Mouse (Mus musculus) liver (tissue): ENCODE data around the gene Esrp2.

ENCODE experiments used
- DNase-seq: peaks from one replicate; pipeline ENCODE4 v3.0.0-alpha.2; 2020; ENCODE audit warnings: mixed read lengths

Gene Esrp2

DNA sequence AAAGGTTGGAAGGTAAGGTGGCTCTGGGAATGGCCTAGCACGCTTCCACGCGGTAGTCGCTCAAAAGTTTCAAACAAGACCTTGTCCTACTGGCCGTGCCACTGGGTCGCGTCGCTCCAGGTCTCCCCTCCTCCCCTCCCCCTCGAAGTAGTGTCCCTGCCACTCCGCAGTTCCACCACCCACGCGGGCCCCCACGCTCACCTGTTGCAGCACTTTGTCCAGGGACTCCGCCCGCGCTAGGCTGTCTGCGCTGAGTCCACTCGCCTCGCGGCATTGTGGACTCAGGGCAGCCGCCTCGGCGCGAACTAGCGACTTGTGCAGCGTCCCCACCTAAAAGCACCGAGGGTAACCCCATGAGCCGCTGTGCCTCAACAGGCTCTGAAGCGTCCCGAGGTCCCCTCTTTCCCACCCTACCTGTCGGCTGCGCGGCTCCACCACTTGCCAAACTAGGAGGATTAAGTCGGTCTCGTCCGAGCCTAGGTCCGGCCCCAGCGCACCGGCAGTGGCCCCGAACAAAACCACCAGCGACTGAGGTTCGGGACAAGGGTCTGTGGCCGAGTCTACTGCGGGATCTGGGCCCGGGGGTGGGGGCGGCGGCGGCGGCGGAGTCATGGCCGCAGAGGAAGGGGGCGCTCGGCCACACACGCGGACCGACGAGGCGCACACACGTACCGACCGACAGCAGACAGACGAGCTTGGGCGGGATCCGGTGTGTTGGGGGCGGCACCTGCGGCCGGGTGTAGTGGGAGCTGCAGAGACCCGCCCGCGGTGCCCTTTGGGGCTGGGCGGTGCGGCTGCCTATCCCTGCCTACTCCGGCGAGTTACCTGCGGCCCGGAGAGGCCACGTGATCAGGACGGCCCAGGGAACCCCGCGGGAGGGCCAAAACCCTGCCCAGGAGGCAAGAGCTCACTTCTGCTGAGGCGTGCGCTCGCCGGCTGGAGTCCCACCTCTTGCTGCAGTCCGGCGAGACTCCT lies at the start of gene Esrp2:
Gene Esrp2, minus strand, starts transcription at position 819 of the 975 bp plus-strand sequence.
- DNase-seq = peak; percentile 76

DNA sequence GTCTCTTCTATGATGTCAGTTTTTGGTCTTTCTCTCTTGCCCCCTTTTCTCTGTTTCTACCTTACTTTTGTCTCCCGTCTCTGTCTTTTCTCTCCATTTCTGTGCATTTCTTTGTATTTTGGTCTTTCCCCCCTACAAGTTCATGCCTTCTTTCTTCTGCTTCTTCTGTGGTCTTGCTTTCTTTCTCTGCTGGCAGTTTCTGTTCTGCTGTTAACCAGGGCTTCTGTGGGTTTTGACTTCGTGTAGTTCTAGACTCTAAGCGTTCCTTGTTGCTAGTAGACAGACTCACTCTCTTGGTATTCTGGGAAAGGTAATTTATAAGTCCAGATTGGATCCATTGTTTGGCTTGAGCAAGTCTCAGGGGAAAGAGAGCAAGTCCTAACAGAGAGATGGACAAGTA lies 49.6 kb upstream of the Esrp2 start:
- no peak for DNase-seq

DNA sequence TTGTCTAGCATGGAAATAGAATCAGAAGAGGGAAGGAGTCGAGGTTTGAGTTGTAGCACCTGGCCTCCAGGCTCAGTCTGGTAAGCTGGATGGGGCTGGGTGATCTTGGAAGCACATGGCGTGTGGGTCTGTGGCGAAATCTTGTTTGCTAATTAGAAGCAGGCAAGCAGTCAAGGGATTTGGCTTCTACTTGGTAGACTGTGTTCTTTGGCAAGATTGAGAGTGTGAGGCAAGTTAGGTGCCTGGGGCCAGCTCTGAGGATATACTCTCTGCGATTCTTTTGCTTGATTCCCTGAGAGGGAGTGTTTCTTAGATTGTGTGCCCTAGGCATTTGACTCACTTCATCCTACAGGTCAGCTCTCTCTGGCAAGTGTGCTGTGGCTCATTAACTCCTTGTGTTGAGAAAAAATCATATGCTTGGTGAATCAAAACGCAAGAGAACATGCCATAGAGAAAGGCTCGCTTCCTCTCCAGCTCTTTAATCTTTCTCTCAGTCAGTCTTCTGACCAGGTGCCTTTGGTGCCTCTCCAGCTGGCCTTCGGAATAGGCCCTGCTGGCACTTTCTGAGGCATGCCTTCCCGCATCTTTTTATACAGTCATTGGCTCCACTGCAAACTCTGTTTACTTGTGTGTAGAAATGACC lies 49.0 kb upstream of the Esrp2 start:
- no peak for DNase-seq

DNA sequence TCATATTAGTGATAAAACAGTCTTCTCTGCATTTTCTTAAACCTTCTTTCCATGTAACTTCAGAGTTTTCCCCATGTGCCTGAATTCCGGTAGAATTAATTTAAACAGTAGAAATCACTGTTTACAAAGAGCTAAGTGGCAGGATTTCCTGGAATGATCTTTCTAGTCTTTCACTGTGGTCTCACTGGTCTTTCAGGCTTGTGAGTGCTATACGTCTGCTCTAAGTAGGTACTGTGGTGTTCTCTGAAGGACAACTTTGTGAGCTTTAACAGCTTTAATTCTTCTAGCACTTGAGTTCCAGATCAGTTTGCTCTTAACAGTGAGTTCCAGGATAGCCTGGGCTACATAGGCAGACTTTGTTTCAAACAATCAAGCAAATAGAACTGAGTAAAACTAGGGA lies 41.7 kb upstream of the Esrp2 start:
- no peak for DNase-seq

DNA sequence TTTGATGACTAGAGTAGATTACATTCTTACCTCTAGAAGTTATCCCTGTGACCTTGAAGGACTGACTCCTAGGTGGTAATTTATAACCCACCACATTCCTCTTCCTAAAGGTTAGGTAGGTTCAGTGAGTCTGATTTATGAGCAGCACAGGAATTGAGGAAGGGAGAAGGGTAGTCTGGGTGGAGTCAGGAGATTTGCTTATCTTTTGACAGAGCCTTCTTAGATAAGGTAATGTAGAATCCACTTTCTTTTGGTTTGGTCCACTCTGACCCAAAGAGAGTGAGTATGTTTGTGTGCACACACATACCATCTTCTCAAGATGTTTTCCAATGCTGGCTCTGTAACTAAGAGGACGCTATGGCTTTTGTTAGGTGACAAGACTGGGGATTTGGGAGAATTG lies 40.8 kb upstream of the Esrp2 start:
- no peak for DNase-seq

DNA sequence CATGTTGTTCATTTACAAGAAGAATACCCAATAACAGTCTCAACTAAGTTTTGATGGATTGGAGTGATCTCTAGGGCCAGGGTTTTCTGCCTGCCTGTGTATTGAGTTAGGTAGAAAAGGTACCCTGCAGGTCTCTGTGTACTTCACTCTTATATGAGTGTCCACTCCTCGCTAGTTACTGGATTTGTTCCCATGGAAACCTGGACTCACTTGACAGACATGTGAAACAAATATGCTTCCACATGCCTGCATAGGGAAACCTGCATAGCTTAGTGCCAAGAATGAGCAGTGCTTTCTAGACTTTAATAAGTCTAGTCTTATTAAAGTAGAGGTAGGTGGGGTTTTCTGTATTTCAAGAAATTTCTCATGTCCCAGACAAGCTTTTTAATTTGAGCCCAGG lies 40.1 kb upstream of the Esrp2 start:
- no peak for DNase-seq

DNA sequence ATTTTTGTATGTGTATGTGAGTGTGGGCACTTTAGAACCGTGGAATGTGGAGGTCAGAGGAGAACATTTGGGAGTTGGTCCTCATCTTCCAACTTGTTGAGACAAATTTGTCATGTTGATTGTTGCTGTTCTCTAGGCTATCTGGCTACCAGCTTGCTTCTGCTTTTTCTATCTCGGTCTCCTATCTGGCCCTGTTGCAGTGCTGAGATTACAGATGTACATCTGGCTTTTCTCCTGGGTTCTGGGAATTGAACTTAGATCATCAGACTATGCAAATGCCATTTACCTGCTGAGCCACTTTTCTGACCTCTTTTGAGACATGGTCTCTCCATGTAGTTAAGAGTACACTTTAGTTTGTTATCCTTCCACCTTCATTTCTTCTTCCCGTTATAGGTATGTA lies 36.8 kb upstream of the Esrp2 start:
- no peak for DNase-seq

DNA sequence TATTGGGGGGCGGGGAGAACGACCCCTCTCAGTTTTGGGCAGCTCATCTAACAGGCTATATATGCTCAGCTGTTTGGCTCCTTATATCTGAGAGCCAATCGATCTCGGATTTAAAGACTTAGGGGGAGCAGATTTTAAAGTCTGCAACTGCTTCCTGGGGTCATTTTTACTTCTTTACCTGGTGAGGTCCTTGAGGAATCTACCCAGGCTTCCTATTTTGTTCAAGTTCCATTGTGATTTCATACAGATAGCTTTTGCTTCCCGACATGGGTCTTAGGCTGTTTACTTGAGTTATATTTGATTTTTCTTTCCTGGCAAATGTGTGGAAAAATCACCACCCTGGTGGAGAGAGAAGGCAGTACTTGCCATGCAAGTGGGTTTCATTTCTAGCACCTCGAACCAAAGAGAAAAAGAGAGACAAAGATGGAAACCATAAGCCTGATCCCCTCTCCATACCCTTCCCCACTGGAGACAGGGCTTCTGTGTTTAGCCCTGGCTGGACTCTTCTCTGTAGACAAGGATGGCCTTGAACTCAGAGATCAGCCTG lies 33.2 kb upstream of the Esrp2 start:
- no peak for DNase-seq

DNA sequence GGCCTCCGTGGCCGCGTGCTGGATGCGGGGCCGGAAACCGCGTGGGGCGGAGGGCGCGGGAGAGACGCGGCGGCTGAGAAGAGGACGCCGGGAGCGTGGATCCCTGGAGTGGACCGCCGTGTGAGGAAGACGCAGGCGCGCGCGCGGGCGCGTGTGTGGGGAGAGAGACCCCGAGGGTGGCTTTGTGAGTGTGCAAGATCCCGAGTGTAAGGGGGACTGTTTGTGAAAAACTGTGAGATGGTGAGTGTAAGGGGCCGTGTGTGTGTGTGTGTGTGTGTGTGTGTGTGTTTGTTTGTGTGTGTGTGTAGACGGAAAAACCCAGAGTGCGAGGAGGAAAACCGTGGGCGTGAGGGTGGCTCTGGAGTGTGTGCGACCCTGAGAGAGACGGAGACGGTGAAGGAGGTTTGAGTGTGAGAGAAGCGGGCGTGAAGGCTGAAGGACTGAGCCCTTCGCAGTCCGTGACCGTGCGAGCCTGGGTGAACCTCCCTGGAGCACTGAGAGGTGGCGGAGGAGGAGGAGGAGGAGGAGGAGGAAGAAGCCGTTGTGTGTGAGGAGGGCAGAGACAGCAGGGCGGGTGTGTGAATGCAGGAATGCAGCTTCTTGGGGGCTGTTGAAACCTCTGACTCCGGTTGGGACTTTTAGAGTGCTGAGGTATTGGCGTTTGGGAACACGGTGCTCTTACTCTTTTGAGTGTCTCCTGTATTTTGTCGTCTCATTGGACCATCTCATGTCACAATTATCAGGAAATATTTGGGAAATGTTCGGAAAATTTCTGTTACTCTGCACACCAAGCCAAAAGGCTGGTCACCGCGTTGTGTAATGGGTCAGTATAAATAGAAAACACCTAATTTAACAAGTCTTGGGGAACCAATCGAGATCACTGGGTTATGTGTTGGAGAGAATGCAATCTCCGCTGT lies 32.5 kb upstream of the Esrp2 start:
- peak; percentile 66 for DNase-seq

DNA sequence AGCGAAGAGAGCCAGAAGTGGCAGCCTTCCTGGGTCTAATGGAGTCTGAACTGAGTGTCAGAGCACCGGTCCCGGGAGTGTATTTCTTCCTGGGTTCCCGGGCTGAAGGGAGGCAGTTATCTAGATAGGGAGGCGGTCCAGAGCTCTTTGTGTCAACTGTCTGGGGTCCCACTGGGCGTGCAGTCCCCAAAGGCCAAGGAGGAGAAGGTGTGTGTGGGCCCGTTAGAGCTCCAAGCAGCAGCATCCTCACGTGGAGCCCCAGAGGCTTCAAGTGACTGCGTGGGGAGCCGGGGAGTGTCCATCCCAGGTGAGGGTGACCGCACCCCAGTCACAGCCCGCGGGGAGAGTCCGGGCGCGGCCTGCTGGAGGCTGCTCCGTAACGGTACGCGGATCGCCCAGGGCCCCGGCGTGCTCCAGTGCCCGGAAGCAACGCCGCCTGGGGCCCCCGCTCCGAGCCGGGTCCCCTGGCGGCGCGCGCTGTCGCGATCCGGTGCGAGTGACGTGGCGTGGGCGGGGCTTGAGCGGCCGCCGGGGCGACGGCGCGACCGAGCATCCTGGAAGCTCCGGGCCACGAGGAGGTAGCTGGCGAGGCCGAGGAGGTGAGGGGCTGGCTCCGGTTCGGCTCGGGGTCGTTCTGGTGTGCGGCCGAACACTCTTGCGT lies 31.7 kb upstream of the Esrp2 start, which contains the start of gene Slc7a6:
Gene Slc7a6, plus strand, starts transcription at position 502 of the 661 bp plus-strand sequence.
- DNase-seq = peak; percentile 88

DNA sequence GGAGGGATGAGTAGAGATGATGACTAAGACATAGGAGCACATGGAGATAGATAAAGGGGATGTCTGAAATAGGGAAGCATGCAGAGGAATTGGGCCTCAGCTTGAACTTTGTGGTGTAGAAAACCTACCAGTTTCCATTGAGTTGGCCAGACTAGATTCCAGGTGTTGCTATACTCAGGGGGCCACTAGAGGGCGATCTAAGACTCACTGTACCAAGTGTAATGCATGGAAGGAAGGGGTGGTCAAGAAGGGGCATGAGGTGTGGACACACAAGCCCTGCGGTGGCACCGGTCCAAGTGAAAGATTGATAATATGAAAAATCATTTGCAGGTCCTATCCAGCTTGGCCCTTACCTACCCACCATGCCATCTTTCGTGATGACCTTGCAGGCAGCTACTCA lies 28.7 kb upstream of the Esrp2 start:
- peak; percentile 75 for DNase-seq

DNA sequence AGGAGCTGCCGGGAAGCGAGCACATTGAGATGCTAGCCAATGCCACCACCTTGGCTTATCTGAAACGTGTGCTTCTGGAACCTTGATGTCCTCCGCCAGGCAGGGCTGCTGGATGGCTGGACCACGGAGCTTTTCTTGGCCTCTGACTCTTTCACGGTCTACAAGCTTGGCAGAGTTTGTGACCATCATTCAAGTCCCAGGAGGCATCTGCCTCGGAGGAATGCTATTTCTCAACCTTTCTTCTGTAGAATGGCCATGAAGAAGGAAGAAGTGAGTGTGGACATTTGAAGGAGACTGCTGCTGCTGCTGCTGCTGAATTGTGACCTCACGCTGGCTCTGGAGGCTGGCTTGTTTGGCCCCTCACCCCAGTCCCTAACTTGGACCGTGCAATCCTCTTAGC lies 26.5 kb upstream of the Esrp2 start:
- DNase-seq = no peak

DNA sequence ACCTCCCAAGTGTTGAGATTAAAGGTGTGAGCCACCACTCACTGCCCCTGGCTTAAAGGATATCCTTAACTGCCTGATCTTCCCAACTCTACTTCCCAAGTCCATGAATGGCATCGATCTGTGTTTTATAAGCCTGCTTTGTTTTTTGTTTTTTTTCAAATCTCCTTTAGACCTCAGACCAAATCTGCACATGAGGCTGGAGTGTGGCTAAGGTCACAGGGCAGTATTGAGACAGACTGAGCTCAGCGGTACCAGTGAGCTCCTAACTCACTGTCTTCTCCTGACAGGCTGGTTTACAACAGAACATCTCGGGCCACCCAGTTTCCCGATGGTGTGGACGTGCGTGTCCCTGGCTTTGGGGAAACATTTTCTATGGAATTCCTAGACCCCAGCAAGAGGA lies 23.1 kb upstream of the Esrp2 start:
- DNase-seq = no peak

DNA sequence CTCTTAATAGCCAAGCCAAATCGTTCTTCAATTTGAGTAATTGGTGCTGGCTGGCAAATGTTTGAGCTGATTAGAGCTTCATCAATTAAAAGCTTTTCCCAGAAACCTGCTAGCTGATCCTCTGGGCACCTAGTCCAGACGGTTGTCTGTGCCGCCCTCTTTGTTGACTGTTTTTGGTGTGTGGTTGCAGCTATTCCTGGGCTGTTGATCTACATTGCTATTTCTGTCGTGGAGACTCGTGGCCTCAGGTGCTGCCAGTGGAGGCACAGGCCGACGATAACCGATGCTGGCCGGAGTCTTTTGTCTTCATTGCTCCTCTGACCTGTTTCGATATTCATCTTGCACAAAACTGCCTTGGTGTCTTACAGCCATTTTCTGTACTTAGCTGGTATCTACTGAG lies 21.6 kb upstream of the Esrp2 start:
- no peak for DNase-seq

DNA sequence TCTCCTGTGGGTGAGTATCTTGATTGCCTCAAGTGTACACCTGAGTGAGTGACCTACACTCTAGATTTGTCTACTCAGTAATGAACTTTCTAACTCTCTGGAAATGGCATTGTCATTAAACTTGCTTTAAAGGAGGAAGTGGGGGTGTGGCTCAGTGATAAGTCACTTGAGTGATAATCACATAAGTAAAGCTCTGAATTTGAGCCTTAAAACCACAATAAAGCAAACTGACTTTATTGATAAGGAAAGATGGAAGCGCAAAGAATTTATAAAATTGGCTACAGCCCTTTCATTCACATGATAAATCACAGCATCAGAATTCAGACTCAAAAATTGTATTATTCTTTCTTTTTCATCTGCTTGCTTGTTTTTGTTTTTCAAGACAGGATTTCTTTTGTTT lies 20.6 kb upstream of the Esrp2 start:
- DNase-seq = no peak

DNA sequence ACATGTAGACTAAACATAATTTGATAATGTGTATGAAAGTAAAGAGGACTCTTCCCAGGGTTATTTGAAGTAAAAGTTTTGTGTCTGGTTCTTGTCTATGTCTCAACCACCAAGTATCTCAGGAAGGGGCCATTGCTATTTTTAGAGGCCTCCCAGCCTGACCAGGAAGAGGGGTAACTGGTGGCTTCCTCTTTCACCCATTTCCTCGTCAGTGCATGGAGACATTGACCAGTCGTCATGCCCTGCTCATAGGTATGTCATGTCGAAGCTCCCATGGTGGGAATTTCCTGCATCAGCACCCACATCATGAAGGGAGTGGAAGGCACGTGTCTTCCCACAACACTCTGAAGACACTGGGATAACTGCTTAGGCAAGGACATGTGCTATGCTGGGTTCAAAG lies 16.1 kb upstream of the Esrp2 start:
- no peak for DNase-seq

DNA sequence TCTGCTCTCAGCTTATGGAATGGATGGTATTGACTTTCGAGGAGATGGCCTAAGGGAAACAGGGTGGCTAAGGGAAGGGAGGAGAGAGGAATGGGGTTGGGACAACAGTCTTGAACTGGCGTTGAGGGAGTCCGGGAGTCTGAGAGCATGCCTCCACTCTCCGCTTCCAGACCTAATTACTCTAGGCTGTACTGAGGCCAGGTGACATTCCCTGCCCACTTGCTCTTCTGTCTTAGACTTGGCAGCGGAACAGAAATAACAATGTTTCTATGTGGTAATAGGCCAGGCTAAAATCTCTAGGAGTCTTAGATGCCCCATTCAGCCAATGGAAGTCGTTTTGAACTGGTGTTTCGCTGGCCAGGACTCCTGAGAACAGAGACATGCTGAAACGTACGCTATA lies 14.3 kb upstream of the Esrp2 start:
- no peak for DNase-seq

DNA sequence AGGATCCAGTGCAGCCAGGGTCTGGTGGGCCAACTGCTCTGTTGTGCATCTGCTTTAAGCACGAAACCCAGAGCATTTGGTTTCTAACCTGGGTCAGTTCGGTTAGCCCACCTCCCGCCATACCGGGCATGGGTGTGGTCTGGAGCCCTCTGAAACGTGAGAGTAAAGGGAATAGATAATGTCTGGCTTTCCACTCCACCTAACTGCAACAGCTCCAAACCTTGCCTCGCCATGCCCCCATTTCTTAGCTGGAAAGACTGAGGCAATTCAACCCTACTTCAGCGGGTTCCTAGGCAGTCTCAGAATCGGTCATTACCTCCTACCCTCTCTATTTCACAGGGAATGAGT lies 13.9 kb upstream of the Esrp2 start:
- peak; percentile 46 for DNase-seq

DNA sequence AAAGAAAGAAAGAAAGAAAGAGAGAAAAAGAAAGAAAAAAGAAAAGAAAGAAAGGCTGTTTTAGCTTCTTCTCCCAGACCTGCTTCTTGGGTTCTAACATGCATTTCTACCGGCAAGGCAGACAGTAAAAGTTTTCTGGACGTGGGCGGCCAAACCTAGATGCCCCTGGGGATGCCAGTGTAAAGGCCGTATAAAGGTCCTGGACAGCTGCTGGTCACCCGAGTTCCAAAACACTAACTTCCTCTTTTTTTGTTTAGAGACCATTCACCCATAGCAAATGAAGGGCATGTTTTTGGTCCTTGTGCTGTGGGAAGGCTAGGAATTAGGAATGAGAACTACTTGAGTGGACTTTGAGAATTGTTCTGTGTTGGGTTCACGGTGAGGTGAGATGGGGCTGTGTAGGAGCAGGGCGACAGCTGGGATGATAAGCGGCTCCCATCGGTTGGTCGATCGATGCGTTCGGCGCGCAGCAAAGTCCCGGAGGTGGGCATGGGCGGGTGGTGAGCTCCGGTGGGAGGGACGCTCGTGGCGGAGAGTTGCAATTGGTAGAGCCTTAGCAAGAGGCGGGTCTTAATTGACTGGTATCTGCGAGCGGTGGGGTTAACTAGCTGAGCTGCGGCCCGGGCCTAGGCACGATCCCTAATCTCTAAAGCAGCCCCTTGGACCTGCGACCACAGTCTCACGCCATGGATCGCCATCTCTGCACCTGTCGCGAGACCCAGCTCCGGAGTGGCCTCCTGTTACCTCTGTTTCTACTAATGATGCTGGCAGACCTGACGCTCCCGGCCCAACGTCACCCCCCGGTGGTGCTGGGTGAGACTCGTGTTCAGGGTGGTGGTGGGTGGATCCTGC lies 13.3 kb upstream of the Esrp2 start, which contains the start of gene Pla2g15:
Gene Pla2g15, plus strand, starts transcription at position 599 of the 852 bp plus-strand sequence.
- DNase-seq = peak; percentile 95

DNA sequence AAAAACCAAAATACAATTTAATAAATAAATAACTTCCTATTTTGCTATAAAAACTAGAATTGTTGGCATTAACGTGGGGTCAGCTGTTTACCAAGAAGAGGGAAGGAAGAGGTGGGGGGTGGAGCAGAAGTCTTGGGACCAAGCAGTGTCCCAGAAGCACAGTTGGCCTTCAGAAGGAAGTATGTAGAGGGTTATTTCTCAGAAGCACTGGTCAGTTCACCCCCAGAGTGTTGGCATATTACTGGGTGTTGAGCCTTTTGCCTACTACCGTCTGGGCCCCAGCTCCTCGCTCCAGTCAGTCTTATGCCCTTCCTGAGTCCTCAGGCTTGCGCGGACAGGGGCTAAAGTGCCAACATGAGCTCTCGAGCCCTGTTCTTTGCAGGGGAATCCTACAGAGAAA lies 12.3 kb upstream of the Esrp2 start:
- DNase-seq = no peak

DNA sequence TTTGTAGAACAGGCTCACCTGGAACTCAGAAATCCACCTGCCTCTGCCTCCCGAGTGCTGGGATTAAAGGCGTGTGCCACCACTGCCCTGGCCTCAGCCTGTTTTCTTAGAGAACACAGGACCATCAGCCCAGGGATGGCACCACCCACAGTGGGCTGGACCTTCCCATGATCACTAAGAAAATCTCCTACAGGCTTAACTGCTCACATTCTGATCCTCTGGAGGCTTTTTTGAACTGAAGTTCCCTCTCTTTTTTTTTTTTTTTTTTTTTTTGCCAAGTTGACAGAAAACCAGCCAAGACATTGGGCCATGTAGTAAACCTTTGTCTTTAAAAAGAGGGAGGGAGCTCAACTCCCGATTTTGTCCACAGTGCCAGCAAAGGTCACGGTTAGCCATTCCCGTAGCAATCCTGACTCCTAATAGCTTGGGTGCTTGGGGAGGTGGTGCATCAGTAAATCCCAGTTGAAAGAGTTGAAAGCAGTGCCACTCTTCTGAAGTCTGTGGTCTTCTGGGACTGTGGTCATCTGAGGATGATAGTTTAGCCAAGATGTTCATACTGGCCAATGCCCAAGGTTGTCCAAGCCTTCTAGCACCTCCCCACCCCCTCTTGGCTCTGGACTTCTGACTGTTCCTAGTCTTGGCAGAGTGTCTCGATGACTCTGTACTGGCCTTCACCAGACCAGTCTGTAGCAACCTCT lies 11.2 kb upstream of the Esrp2 start:
- DNase-seq = no peak
